Mouse (Mus musculus): ENCODE data around the gene Cbarp.

- no peak for TF ChIP-seq POLR2A (IDR thresholded peaks at IDR 0.05; ENCODE audit: control insufficient read depth, low read depth, low read length)
- no peak for TF ChIP-seq CTCF (IDR thresholded peaks at IDR 0.05; ENCODE audit: control insufficient read depth, insufficient read depth, insufficient replicate concordance, low read depth, low read length)
Measured at GRCm38 (mm10) chr10:80139439-80139775, 1.2 kb downstream of the Cbarp start.

Data from testis, adult 2 months (tissue).